13 mouse cellular contexts compared by ENCODE assay signal in genomic region chr15:6871621-6872359, GRCm38 (mm10). TPM values are rescaled to one million over a fixed set of nuclear protein-coding genes. Genes with fewer than 3 reads are reported as not detected.
DNase-seq lines count a peak whose midpoint lies in the region; ATAC-seq and TF ChIP-seq lines count a peak whose summit lies in the region.
"Had no signal": no experiment of that assay in that cellular context is flagged by ENCODE, and none has a peak within 500 bp of the region (broad histone marks: within the 10 kb centered on the region; RNA-seq: fewer than 3 reads in every experiment).

No protein-coding gene starts in this region.

- no peaks in the 10 kb centered on the region for H3K27me3 ChIP-seq in heart, adult 2 months (ENCODE audit: control insufficient read depth, insufficient read depth, low read length)
- H3K27me3 ChIP-seq in liver, adult 2 months (ENCODE audit: control insufficient read depth, insufficient read depth, low read length): 0 out of 2 replicates have a peak, but pooled peaks cover 6% of the 10 kb centered on the region
- H3K27me3 ChIP-seq in liver, embryonic 11.5 days (replicated peaks; ENCODE audit: control insufficient read depth, insufficient read depth, low read length): peaks cover 21% of the 10 kb centered on the region
- no peaks in the 10 kb centered on the region for H3K27me3 ChIP-seq in heart, postnatal 0 days (ENCODE audit: control insufficient read depth, insufficient read depth, low read length)

- H3K27ac ChIP-seq in heart, adult 2 months: peak overlapping the region; percentile 72
- peak overlapping the region; percentile 7; the same call in 1 of the 2 replicates for H3K27ac ChIP-seq in liver, adult 2 months (replicated peaks; ENCODE audit: insufficient read depth, low read depth, low read length)
- H3K27ac ChIP-seq in liver, embryonic 11.5 days (ENCODE audit: low read depth, low read length): no peak overlapping the region
- peak overlapping the region; percentile 25; the same call in 1 of the 2 replicates for H3K27ac ChIP-seq in heart, postnatal 0 days (ENCODE audit: low read depth)
- H3K27ac ChIP-seq: hindbrain, embryonic 14.5 days had no signal

- intact Hi-C loops in heart, adult 2 months (cut with DNase I): loop anchor here (5.0 kb wide), 1 partner anchor 164 kb away; the partner anchor contains the start of gene Rictor

- H3K4me3 ChIP-seq in heart, adult 2 months: peak overlapping the region; percentile 30
- H3K4me3 ChIP-seq in liver, adult 2 months (ENCODE audit: insufficient read depth, low read depth, low read length): no peak overlapping the region
- no peak overlapping the region for H3K4me3 ChIP-seq in liver, embryonic 11.5 days (ENCODE audit: low read depth, low read length)
- H3K4me3 ChIP-seq in heart, postnatal 0 days (ENCODE audit: low read depth, low read length): no peak overlapping the region

- H3K36me3 ChIP-seq in heart, adult 2 months (ENCODE audit: control insufficient read depth, insufficient read depth, low read length): peaks cover 4% of the 10 kb centered on the region
- H3K36me3 ChIP-seq in liver, adult 2 months (ENCODE audit: control insufficient read depth, insufficient read depth, low read length): no peaks in the 10 kb centered on the region
- H3K36me3 ChIP-seq in liver, embryonic 11.5 days (ENCODE audit: control insufficient read depth, insufficient read depth, low read length): no peaks in the 10 kb centered on the region
- H3K36me3 ChIP-seq in heart, postnatal 0 days (replicated peaks; ENCODE audit: control insufficient read depth, insufficient read depth, low read length): no peaks in the 10 kb centered on the region

- no peaks in the 10 kb centered on the region for H3K9me3 ChIP-seq in liver, embryonic 11.5 days (ENCODE audit: control insufficient read depth, low read length)
- H3K9me3 ChIP-seq in heart, postnatal 0 days (replicated peaks; ENCODE audit: control insufficient read depth, low read length): no peaks in the 10 kb centered on the region

- H3K9ac ChIP-seq in heart, adult 2 months (ENCODE audit: low read depth, low read length): peak overlapping the region; percentile 44
- H3K9ac ChIP-seq in liver, adult 2 months (ENCODE audit: low read depth, low read length): no peak overlapping the region
- H3K9ac ChIP-seq in liver, embryonic 11.5 days (ENCODE audit: low read depth, low read length): no peak overlapping the region
- no peak overlapping the region for H3K9ac ChIP-seq in heart, postnatal 0 days (replicated peaks; ENCODE audit: low read depth, low read length)
- H3K9ac ChIP-seq: hindbrain, embryonic 14.5 days had no signal

- no peaks in the 10 kb centered on the region for H3K79me2 ChIP-seq in heart, adult 2 months (replicated peaks; ENCODE audit: control insufficient read depth, insufficient read depth, low read length)
- H3K79me2 ChIP-seq in liver, adult 2 months (ENCODE audit: control insufficient read depth, insufficient read depth, low read length): no peaks in the 10 kb centered on the region; the same call in 1 of the 2 replicates

- no peak for TF ChIP-seq EP300 in heart, adult 2 months (IDR thresholded peaks at IDR 0.05; ENCODE audit: insufficient read depth, low read depth, low read length)
- TF ChIP-seq EP300 in heart, postnatal 0 days (IDR thresholded peaks at IDR 0.05; ENCODE audit: low read depth): no peak

- no peak for ATAC-seq in liver, embryonic 11.5 days (replicated peaks; ENCODE audit: low FRiP score)
- no peak for ATAC-seq in heart, postnatal 0 days (ENCODE audit: insufficient read depth, low read depth)

- no peak for TF ChIP-seq POLR2A in heart, adult 2 months (IDR thresholded peaks at IDR 0.05; ENCODE audit: insufficient read depth, low read depth, low read length)
- TF ChIP-seq POLR2A in liver, adult 2 months (IDR thresholded peaks at IDR 0.05; ENCODE audit: extremely low read depth, insufficient read depth, low read length): no peak

- H3K4me1 ChIP-seq in heart, adult 2 months (ENCODE audit: control insufficient read depth, insufficient read depth, low read length): peaks cover 12% of the 10 kb centered on the region
- H3K4me1 ChIP-seq in liver, adult 2 months (ENCODE audit: control insufficient read depth, insufficient read depth, low read length): peaks cover 4% of the 10 kb centered on the region; the same call in 1 of the 2 replicates
- H3K4me1 ChIP-seq in liver, embryonic 11.5 days (replicated peaks; ENCODE audit: control insufficient read depth, insufficient read depth, low read length): no peaks in the 10 kb centered on the region
- H3K4me1 ChIP-seq in heart, postnatal 0 days (ENCODE audit: control insufficient read depth, insufficient read depth): peaks cover 12% of the 10 kb centered on the region; the same call in 1 of the 2 replicates

- TF ChIP-seq CTCF in heart, adult 2 months (IDR thresholded peaks at IDR 0.05): no peak
- no peak for TF ChIP-seq CTCF in liver, adult 2 months (IDR thresholded peaks at IDR 0.05; ENCODE audit: low read depth, low read length)
- TF ChIP-seq CTCF in heart, postnatal 0 days (IDR thresholded peaks at IDR 0.05; ENCODE audit: low read depth): no peak

- H3K4me2 ChIP-seq in liver, embryonic 11.5 days: no peak overlapping the region
- peak overlapping the region; percentile 35 for H3K4me2 ChIP-seq in heart, postnatal 0 days (ENCODE audit: low read depth, low read length)
- H3K4me2 ChIP-seq: hindbrain, embryonic 14.5 days had no signal

- 20% methylated on average over 11 of the region's 11 CpGs for WGBS in heart, adult 2 months
- 37% methylated on average over 11 of the region's 11 CpGs for WGBS in liver, adult 2 months
- WGBS in liver, embryonic 11.5 days: 60% methylated on average over 11 of the region's 11 CpGs
- 42% methylated on average over 11 of the region's 11 CpGs for WGBS in heart, postnatal 0 days

- peak in 1 of 2 experiments; percentile 30 for DNase-seq in heart, adult 2 months
- no peak for DNase-seq in heart, postnatal 4 days
- DNase-seq in liver, adult 2 months (ENCODE audit: extremely low read depth, low read depth, low spot score): no peak
- no peak for DNase-seq in liver, embryonic 11.5 days (ENCODE audit: low spot score)
- DNase-seq in Muller cell, postnatal 12 days (ENCODE audit: inconsistent ontology term): peak; percentile 48
- no peak for DNase-seq in heart, postnatal 0 days (ENCODE audit: low spot score)
- no peak for DNase-seq in cerebellum, adult 11 months
- no peak for DNase-seq in left cerebral cortex, adult 8-10 months (ENCODE audit: low spot score in 2 of 2)
- DNase-seq: cerebellum, postnatal 10 days; right cerebral cortex, postnatal 14 days; thymus, postnatal 36 days had no signal

RNA-seq across cellular contexts. Expression of gene Osmr, which starts 3.0 kb away (rescaled TPM):
- total RNA-seq in heart, adult 2 months (2021): 10 to 100 TPM in 1 of 2 experiments, 1 to 10 TPM in 1; 9.6 to 11.9 TPM
- polyA plus RNA-seq in heart, adult 2 months (2012; rRNA removed): 7.5 and 11.2 TPM in 2 replicates
- 1 to 10 TPM; 7.7 to 8.4 TPM for total RNA-seq in heart, postnatal 4 days (2021)
- total RNA-seq in liver, adult 2 months (2014; rRNA removed): 4.8 and 6.4 TPM in 2 replicates
- polyA plus RNA-seq in liver, adult 2 months (2012; rRNA removed): 0.41 and 0.69 TPM in 2 replicates
- polyA plus RNA-seq in liver, embryonic 11.5 days (2014; fragmentation: Nextera tagmentation; extraction: Ambion mirVana): 0.05 TPM in 1 of 2 replicates, not detected in the other
- total RNA-seq in heart, postnatal 0 days (2014; rRNA removed; ENCODE audit: low replicate concordance): 5.5 and 12.4 TPM in 2 replicates
- 2.5 and 2.6 TPM in 2 replicates for polyA plus RNA-seq in heart, postnatal 0 days (2015; fragmentation: Nextera tagmentation; extraction: Ambion mirVana)
- 1 to 10 TPM; 1.7 to 8.3 (median 3.9) TPM for total RNA-seq in left cerebral cortex, adult 8-10 months (2022)
- total RNA-seq: monocyte, adult 5-6 weeks had no signal
